In the genomic region with DNA sequence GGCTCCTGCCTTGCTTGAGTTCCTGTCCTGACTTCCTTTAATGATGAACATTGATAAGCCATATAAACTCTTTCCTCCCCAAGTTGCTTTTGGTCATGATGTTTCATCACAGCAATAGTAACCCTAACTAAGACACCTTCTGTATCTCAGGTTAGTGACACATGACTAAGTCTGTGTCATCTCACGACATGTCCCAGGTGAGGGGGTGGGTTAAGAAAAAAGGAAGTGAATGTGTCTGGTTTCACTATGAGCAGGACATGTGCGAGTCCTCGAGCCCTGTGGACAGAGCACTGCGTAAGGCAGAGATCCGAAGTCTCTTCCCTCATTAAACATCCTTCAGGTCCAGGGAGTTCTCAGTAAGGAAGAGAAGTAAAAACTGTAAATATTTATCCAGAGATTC, we compare ENCODE assay signal across 32 mouse cellular contexts.
A peak's percentile ranks its signal among the peaks of the same experiment; 100 is the strongest.
DNase-seq lines count a peak whose midpoint lies in the region; ATAC-seq and TF ChIP-seq lines count a peak whose summit lies in the region.
"Had no signal": no experiment of that assay in that cellular context is flagged by ENCODE, and none has a peak within 500 bp of the region (broad histone marks: within the 10 kb centered on the region; RNA-seq: fewer than 3 reads in every experiment).

No protein-coding gene starts in this region.

- no peak for TF ChIP-seq EP300 in lung, postnatal 0 days (IDR thresholded peaks at IDR 0.05)

- no peak for ATAC-seq in lung, postnatal 0 days
- peak; percentile 64 for ATAC-seq in CD4-positive, CD25-positive, alpha-beta regulatory T cell, adult 4 months
- ATAC-seq: forebrain, postnatal 0 days; midbrain, embryonic 16.5 days had no signal

- H3K4me2 ChIP-seq in lung, postnatal 0 days (replicated peaks; ENCODE audit: low read depth, low read length): no peak overlapping the region
- H3K4me2 ChIP-seq: embryonic facial prominence, embryonic 15.5 days; forebrain, embryonic 12.5 days; heart, embryonic 13.5 days; hindbrain, embryonic 14.5 days; kidney, embryonic 15.5 days; midbrain, embryonic 11.5 days; neural tube, embryonic 13.5 days had no signal

- H3K27me3 ChIP-seq in lung, postnatal 0 days (replicated peaks; ENCODE audit: insufficient read depth, low read length): no peaks in the 10 kb centered on the region
- no peaks in the 10 kb centered on the region for H3K27me3 ChIP-seq in splenic B cell, adult 2 months (ENCODE audit: control insufficient read depth, insufficient read depth, low read length, poor library complexity, severe bottlenecking)
- H3K27me3 ChIP-seq in thymus, adult 2 months (ENCODE audit: control insufficient read depth, insufficient read depth, low read length): no peaks in the 10 kb centered on the region
- H3K27me3 ChIP-seq: embryonic facial prominence, embryonic 15.5 days; forebrain, embryonic 12.5 days; heart, embryonic 13.5 days; kidney, embryonic 15.5 days; neural tube, embryonic 13.5 days had no signal

- H3K4me1 ChIP-seq in lung, postnatal 0 days (ENCODE audit: insufficient read depth, low read depth, low read length): peaks cover 8% of the 10 kb centered on the region; the same call in 1 of the 2 replicates
- peaks cover 5% of the 10 kb centered on the region for H3K4me1 ChIP-seq in thymus, adult 2 months (replicated peaks; ENCODE audit: control insufficient read depth, insufficient read depth, low read length)

- H3K27ac ChIP-seq in lung, postnatal 0 days (ENCODE audit: low read length): no peak overlapping the region
- H3K27ac ChIP-seq in thymus, adult 2 months (ENCODE audit: control insufficient read depth, insufficient read depth, low read length): no peak overlapping the region
- H3K27ac ChIP-seq: embryonic facial prominence, embryonic 10.5 days; embryonic facial prominence, embryonic 15.5 days; forebrain, embryonic 12.5 days; hindbrain, embryonic 14.5 days; kidney, embryonic 15.5 days; liver, embryonic 14.5 days; neural tube, embryonic 13.5 days had no signal

- no peak overlapping the region for H3K4me3 ChIP-seq in lung, postnatal 0 days (ENCODE audit: low read depth, low read length)
- H3K4me3 ChIP-seq in thymus, adult 2 months (ENCODE audit: control insufficient read depth, insufficient read depth, low read length): no peak overlapping the region
- H3K4me3 ChIP-seq: embryonic facial prominence, embryonic 10.5 days; embryonic facial prominence, embryonic 15.5 days; forebrain, embryonic 12.5 days; heart, embryonic 13.5 days; kidney, embryonic 15.5 days; myocyte; neural tube, embryonic 13.5 days had no signal

- whole genome bisulfite sequencing in lung, postnatal 0 days: 82% methylated on average over 5 of the region's 5 CpGs
- WGBS in thymus, adult 2 months: 88% methylated on average over 5 of the region's 5 CpGs

- no peaks in the 10 kb centered on the region for H3K36me3 ChIP-seq in lung, postnatal 0 days (ENCODE audit: insufficient read depth, low read length)
- H3K36me3 ChIP-seq in splenic B cell, adult 2 months (ENCODE audit: control insufficient read depth, insufficient read depth, low read length, poor library complexity, severe bottlenecking): no peaks in the 10 kb centered on the region
- no peaks in the 10 kb centered on the region for H3K36me3 ChIP-seq in thymus, adult 2 months (ENCODE audit: control insufficient read depth, insufficient read depth, low read length)
- H3K36me3 ChIP-seq: embryonic facial prominence, embryonic 10.5 days; embryonic facial prominence, embryonic 15.5 days; forebrain, embryonic 12.5 days; G1E; heart, embryonic 13.5 days; kidney, embryonic 15.5 days; neural tube, embryonic 13.5 days had no signal

- TF ChIP-seq POLR2A in thymus, adult 2 months (IDR thresholded peaks at IDR 0.05; ENCODE audit: control insufficient read depth, extremely low read depth, insufficient read depth, low read length, poor library complexity): no peak

- no peaks in the 10 kb centered on the region for H3K9me3 ChIP-seq in lung, postnatal 0 days (ENCODE audit: low read length)
- H3K9me3 ChIP-seq: embryonic facial prominence, embryonic 10.5 days; embryonic facial prominence, embryonic 15.5 days; forebrain, embryonic 12.5 days; G1E; heart, embryonic 13.5 days; kidney, embryonic 15.5 days; neural tube, embryonic 13.5 days had no signal

- no peak for TF ChIP-seq CTCF in lung, postnatal 0 days (IDR thresholded peaks at IDR 0.05)
- TF ChIP-seq CTCF in thymus, adult 2 months (IDR thresholded peaks at IDR 0.05; ENCODE audit: borderline replicate concordance, control insufficient read depth, extremely low read depth, insufficient read depth, low read length, poor library complexity): no peak

- no peak overlapping the region for H3K9ac ChIP-seq in lung, postnatal 0 days (replicated peaks; ENCODE audit: low read depth)
- H3K9ac ChIP-seq: embryonic facial prominence, embryonic 15.5 days; forebrain, embryonic 12.5 days; forebrain, postnatal 0 days; heart, embryonic 13.5 days; hindbrain, embryonic 14.5 days; kidney, embryonic 15.5 days; liver, embryonic 14.5 days; neural tube, embryonic 13.5 days had no signal

- peak; percentile 40 for DNase-seq in lung, postnatal 36 days
- DNase-seq in lung, postnatal 0 days (ENCODE audit: low spot score): no peak
- peak; percentile 73 for DNase-seq in induced T-regulatory cell, adult 2 months (ENCODE audit: low read depth)
- DNase-seq in splenic B cell, adult 2 months (ENCODE audit: low read depth, low spot score): peak; percentile 88
- DNase-seq in cerebellum, adult 8-10 months: no peak
- no peak for DNase-seq in thymus, adult 2 months
- no peak for DNase-seq in layer of hippocampus, adult 18-20 months (ENCODE audit: low spot score in 2 of 2)
- DNase-seq: adrenal gland, postnatal 10 days; cerebellum, adult 11 months; cerebellum, adult 9-11 months; forebrain, postnatal 0 days; heart, postnatal 10 days; kidney, adult 18-20 months; layer of hippocampus, adult 9-11 months; liver; lung, adult 2 months; lung, postnatal 14 days; right cerebral cortex, adult 18-20 months; thymus, postnatal 25 days had no signal

Comparison
In these comparisons a context has a peak if more than half of its experiments do, and no peak if none do; other contexts are left out.
1. DNase-seq: peak in lung, postnatal 36 days (single experiment), induced T-regulatory cell, adult 2 months (single experiment) and splenic B cell, adult 2 months (single experiment); none in lung, postnatal 0 days (single experiment), cerebellum, adult 8-10 months (single experiment), thymus, adult 2 months (single experiment) and layer of hippocampus, adult 18-20 months (0 of 2).